Mouse (Mus musculus) limb, embryonic 11.5 days (tissue): ENCODE results near the gene Slc35g1. TPM values are rescaled to one million over a fixed set of nuclear protein-coding genes. Genes with fewer than 3 reads are reported as not detected.

ENCODE experiments used
- polyA plus RNA-seq: library from polyadenylated mRNA; unstranded; fragments of >200 nt; fragmentation: Nextera tagmentation; extraction: Ambion mirVana; gene quantifications from 2 replicates; pipeline ENCODE4 v1.2.1, GENCODE M21; 2014

Gene Slc35g1
- polyA plus RNA-seq, 1 experiment from 2014 or later: 3.5 TPM

Other genes with a start within 250 kb of the Slc35g1 start
- gene Fra10ac1, start 171.8 kb upstream of the Slc35g1 start, polyA plus RNA-seq: 48.2 and 48.7 TPM in 2 replicates
- 0.30 and 0.69 TPM in 2 replicates for gene Lgi1, start 131.4 kb upstream of the Slc35g1 start, polyA plus RNA-seq
- gene Plce1, start 85.1 kb downstream of the Slc35g1 start, polyA plus RNA-seq: 4.5 and 5.3 TPM in 2 replicates